Mouse (Mus musculus): ENCODE measurements at regions not wholly inside any gene's neighbourhood (a gene's known extent, or its start where the extent isn't known, plus 50 kb on each side); places are given as distances from the start of the nearest gene placed in this dataset.
A peak's percentile ranks its signal among the peaks of the same experiment; 100 is the strongest.

- no peak overlapping the region for H3K4me3 ChIP-seq (ENCODE audit: low read depth, low read length)
- H3K9ac ChIP-seq (ENCODE audit: low read length): no peak overlapping the region
- ATAC-seq (ENCODE audit: low FRiP score, low TSS enrichment): no peak
- DNase-seq (ENCODE audit: low spot score): no peak
- no peaks in the 10 kb centered on the region for H3K27me3 ChIP-seq (ENCODE audit: control insufficient read depth, insufficient read depth, low read length)
- WGBS: 42% methylated on average over 6 of the region's 6 CpGs
- no peaks in the 10 kb centered on the region for H3K36me3 ChIP-seq (ENCODE audit: control insufficient read depth, insufficient read depth, low read length)
- no peak overlapping the region for H3K27ac ChIP-seq (replicated peaks)
- H3K4me1 ChIP-seq (replicated peaks; ENCODE audit: control insufficient read depth, insufficient read depth): no peaks in the 10 kb centered on the region
- peak; percentile 52 for TF ChIP-seq CTCF (IDR thresholded peaks at IDR 0.05; ENCODE audit: low read depth)
- no peak for TF ChIP-seq EP300 (optimal IDR thresholded peaks at IDR 0.05)
- H3K9me3 ChIP-seq (ENCODE audit: control insufficient read depth, low read length): no peaks in the 10 kb centered on the region
- H3K4me2 ChIP-seq (replicated peaks; ENCODE audit: low read depth): no peak overlapping the region
These were observed 66.0 kb downstream of the Amer2 start for GRCm38 (mm10) chr14:60439106-60439505.

GRCm38 (mm10) chr14:60443821-60444551, 70.9 kb downstream of the Amer2 start:
- Histone ChIP-seq H3K9ac (ENCODE audit: low read length) (no peak overlapping the region), H3K36me3 (ENCODE audit: control insufficient read depth, insufficient read depth, low read length) (no peaks in the 10 kb centered on the region), H3K4me3 (ENCODE audit: low read depth, low read length) (no peak overlapping the region), H3K9me3 (ENCODE audit: control insufficient read depth, low read length) (no peaks in the 10 kb centered on the region), H3K27ac (replicated peaks) (no peak overlapping the region), H3K4me1 (replicated peaks; ENCODE audit: control insufficient read depth, insufficient read depth) (no peaks in the 10 kb centered on the region), H3K4me2 (replicated peaks; ENCODE audit: low read depth) (no peak overlapping the region), H3K27me3 (ENCODE audit: control insufficient read depth, insufficient read depth, low read length) (no peaks in the 10 kb centered on the region)
- no peak for TF ChIP-seq CTCF (IDR thresholded peaks at IDR 0.05; ENCODE audit: low read depth)
- TF ChIP-seq EP300 (optimal IDR thresholded peaks at IDR 0.05): no peak
- no peak for DNase-seq (ENCODE audit: low spot score)
- ATAC-seq (ENCODE audit: low FRiP score, low TSS enrichment): no peak
- 64% methylated on average over 7 of the region's 7 CpGs for WGBS

- DNase-seq (ENCODE audit: low spot score) (no peak), ATAC-seq (ENCODE audit: low FRiP score, low TSS enrichment) (no peak)
- H3K27ac ChIP-seq (replicated peaks): no peak overlapping the region
- no peak overlapping the region for H3K4me3 ChIP-seq (ENCODE audit: low read depth, low read length)
- no peaks in the 10 kb centered on the region for H3K27me3 ChIP-seq (ENCODE audit: control insufficient read depth, insufficient read depth, low read length)
- no peaks in the 10 kb centered on the region for H3K36me3 ChIP-seq (ENCODE audit: control insufficient read depth, insufficient read depth, low read length)
- no peak overlapping the region for H3K4me2 ChIP-seq (replicated peaks; ENCODE audit: low read depth)
- no peak overlapping the region for H3K9ac ChIP-seq (ENCODE audit: low read length)
- no peak for TF ChIP-seq EP300 (optimal IDR thresholded peaks at IDR 0.05)
- no peak for TF ChIP-seq CTCF (IDR thresholded peaks at IDR 0.05; ENCODE audit: low read depth)
- 32% methylated on average over 3 of the region's 3 CpGs for WGBS
- H3K4me1 ChIP-seq (replicated peaks; ENCODE audit: control insufficient read depth, insufficient read depth): no peaks in the 10 kb centered on the region
- H3K9me3 ChIP-seq (ENCODE audit: control insufficient read depth, low read length): no peaks in the 10 kb centered on the region
These were observed 71.5 kb downstream of the Amer2 start for GRCm38 (mm10) chr14:60444552-60444937.

GRCm38 (mm10) chr14:60446037-60446436, 73.0 kb downstream of the Amer2 start:
- H3K27me3 ChIP-seq (ENCODE audit: control insufficient read depth, insufficient read depth, low read length): no peaks in the 10 kb centered on the region
- H3K4me1 ChIP-seq (replicated peaks; ENCODE audit: control insufficient read depth, insufficient read depth): no peaks in the 10 kb centered on the region
- H3K27ac ChIP-seq (replicated peaks): no peak overlapping the region
- ATAC-seq (ENCODE audit: low FRiP score, low TSS enrichment) (no peak), DNase-seq (ENCODE audit: low spot score) (no peak)
- TF ChIP-seq EP300 (optimal IDR thresholded peaks at IDR 0.05) (no peak), CTCF (IDR thresholded peaks at IDR 0.05; ENCODE audit: low read depth) (no peak)
- 80% methylated on average over 6 of the region's 6 CpGs for WGBS
- H3K4me3 ChIP-seq (ENCODE audit: low read depth, low read length): no peak overlapping the region
- no peak overlapping the region for H3K9ac ChIP-seq (ENCODE audit: low read length)
- no peaks in the 10 kb centered on the region for H3K36me3 ChIP-seq (ENCODE audit: control insufficient read depth, insufficient read depth, low read length)
- no peak overlapping the region for H3K4me2 ChIP-seq (replicated peaks; ENCODE audit: low read depth)
- H3K9me3 ChIP-seq (ENCODE audit: control insufficient read depth, low read length): no peaks in the 10 kb centered on the region

GRCm38 (mm10) chr14:60451216-60451615, 78.2 kb downstream of the Amer2 start:
- DNase-seq (ENCODE audit: low spot score) (no peak), ATAC-seq (ENCODE audit: low FRiP score, low TSS enrichment) (no peak)
- Histone ChIP-seq H3K36me3 (ENCODE audit: control insufficient read depth, insufficient read depth, low read length) (no peaks in the 10 kb centered on the region), H3K4me1 (replicated peaks; ENCODE audit: control insufficient read depth, insufficient read depth) (no peaks in the 10 kb centered on the region), H3K4me2 (replicated peaks; ENCODE audit: low read depth) (no peak overlapping the region), H3K9me3 (ENCODE audit: control insufficient read depth, low read length) (no peaks in the 10 kb centered on the region), H3K4me3 (ENCODE audit: low read depth, low read length) (no peak overlapping the region), H3K9ac (ENCODE audit: low read length) (no peak overlapping the region), H3K27ac (replicated peaks) (no peak overlapping the region), H3K27me3 (ENCODE audit: control insufficient read depth, insufficient read depth, low read length) (no peaks in the 10 kb centered on the region)
- WGBS: 79% methylated on average over 9 of the region's 9 CpGs
- TF ChIP-seq EP300 (optimal IDR thresholded peaks at IDR 0.05): no peak
- no peak for TF ChIP-seq CTCF (IDR thresholded peaks at IDR 0.05; ENCODE audit: low read depth)

GRCm38 (mm10) chr14:60451684-60452083, 78.6 kb downstream of the Amer2 start:
- 81% methylated on average over 7 of the region's 7 CpGs for WGBS

More at GRCm38 (mm10) chr14:60451684-60452083, 78.6 kb downstream of the Amer2 start:
- no peaks in the 10 kb centered on the region for H3K9me3 ChIP-seq (ENCODE audit: control insufficient read depth, low read length)
- no peak for ATAC-seq (ENCODE audit: low FRiP score, low TSS enrichment)
- no peak overlapping the region for H3K4me2 ChIP-seq (replicated peaks; ENCODE audit: low read depth)
- no peak overlapping the region for H3K9ac ChIP-seq (ENCODE audit: low read length)
- no peak overlapping the region for H3K4me3 ChIP-seq (ENCODE audit: low read depth, low read length)
- no peaks in the 10 kb centered on the region for H3K4me1 ChIP-seq (replicated peaks; ENCODE audit: control insufficient read depth, insufficient read depth)
- H3K36me3 ChIP-seq (ENCODE audit: control insufficient read depth, insufficient read depth, low read length): no peaks in the 10 kb centered on the region
- no peaks in the 10 kb centered on the region for H3K27me3 ChIP-seq (ENCODE audit: control insufficient read depth, insufficient read depth, low read length)
- H3K27ac ChIP-seq (replicated peaks): no peak overlapping the region
- no peak for DNase-seq (ENCODE audit: low spot score)
- TF ChIP-seq CTCF (IDR thresholded peaks at IDR 0.05; ENCODE audit: low read depth): peak; percentile 37
- TF ChIP-seq EP300 (optimal IDR thresholded peaks at IDR 0.05): no peak
